In genomic region chr11:22972746-22973526, GRCm38 (mm10) we compare ENCODE assay signal across 8 mouse cellular contexts. TPM values are rescaled to one million over a fixed set of nuclear protein-coding genes. Genes with fewer than 3 reads are reported as not detected.
A peak's percentile ranks its signal among the peaks of the same experiment; 100 is the strongest.
DNase-seq lines count a peak whose midpoint lies in the region; ATAC-seq and TF ChIP-seq lines count a peak whose summit lies in the region.

No protein-coding gene starts in this region.

- WGBS in forebrain, embryonic 13.5 days: 50% methylated on average over 44 of the region's 46 CpGs
- 43% methylated on average over 44 of the region's 46 CpGs for WGBS in neural tube, embryonic 14.5 days

- intact Hi-C loops in heart, postnatal 10 days (cut with DNase I): no loop called here

- peak; percentile 60 for DNase-seq in ES-E14 (ENCODE audit: low read depth, low spot score)
- DNase-seq in cerebellum, adult 11 months: peak; percentile 81
- peak; percentile 84 to 85 for DNase-seq in heart, postnatal 10 days
- peak; percentile 82 to 88 for DNase-seq in kidney, postnatal 4 days
- DNase-seq in lung, adult 18-20 months: peak; percentile 92

- peak overlapping the region; percentile 78 for H3K4me2 ChIP-seq in forebrain, embryonic 13.5 days
- H3K4me2 ChIP-seq in neural tube, embryonic 14.5 days (ENCODE audit: low read depth, low read length): peak overlapping the region; percentile 63

- H3K36me3 ChIP-seq in ES-E14 (ENCODE audit: control insufficient read depth, insufficient read depth, low read length, poor library complexity, severe bottlenecking): peaks cover 10% of the 10 kb centered on the region; the same call in 1 of the 2 replicates
- peaks cover 37% of the 10 kb centered on the region for H3K36me3 ChIP-seq in forebrain, embryonic 13.5 days (ENCODE audit: poor library complexity, severe bottlenecking)
- H3K36me3 ChIP-seq in neural tube, embryonic 14.5 days (ENCODE audit: control insufficient read depth, insufficient read depth, low read length): 0 out of 2 replicates have a peak, but pooled peaks cover 1% of the 10 kb centered on the region
- no peaks in the 10 kb centered on the region for H3K36me3 ChIP-seq in testis, adult 2 months (ENCODE audit: control insufficient read depth, insufficient read depth, low read length)

- H3K27me3 ChIP-seq in forebrain, embryonic 13.5 days: no peaks in the 10 kb centered on the region
- no peaks in the 10 kb centered on the region for H3K27me3 ChIP-seq in neural tube, embryonic 14.5 days (ENCODE audit: control insufficient read depth, insufficient read depth, low read length)
- H3K27me3 ChIP-seq in testis, adult 2 months (ENCODE audit: control insufficient read depth, insufficient read depth, low read length): no peaks in the 10 kb centered on the region

- no peaks in the 10 kb centered on the region for H3K4me1 ChIP-seq in ES-E14 (ENCODE audit: control insufficient read depth in 2 of 2, insufficient read depth in 2 of 2, low read length in 2 of 2, poor library complexity in 1 of 2)
- peaks cover 31% of the 10 kb centered on the region for H3K4me1 ChIP-seq in forebrain, embryonic 13.5 days
- H3K4me1 ChIP-seq in neural tube, embryonic 14.5 days (ENCODE audit: control insufficient read depth, insufficient read depth, low read length): peaks cover 16% of the 10 kb centered on the region; the same call in 1 of the 2 replicates
- peaks cover 11% of the 10 kb centered on the region for H3K4me1 ChIP-seq in testis, adult 2 months (ENCODE audit: control insufficient read depth, insufficient read depth, low read length)

- peak; percentile 72 for ATAC-seq in forebrain, embryonic 13.5 days
- peak; percentile 73 for ATAC-seq in neural tube, embryonic 14.5 days (ENCODE audit: low read depth)

- peak; percentile 85; the same call in 1 of the 2 replicates for TF ChIP-seq POLR2A in testis, adult 2 months (IDR thresholded peaks at IDR 0.05; ENCODE audit: control insufficient read depth, low read depth, low read length)

- in situ Hi-C loops in ES-E14 (cut with MboI; ENCODE audit: low sequenced_read_pairs in 2 of 2, unreplicated experiment in 2 of 2): no loop called here

- TF ChIP-seq CTCF in testis, adult 2 months (IDR thresholded peaks at IDR 0.05; ENCODE audit: control insufficient read depth, insufficient read depth, insufficient replicate concordance, low read depth, low read length): peak; percentile 30; the same call in 1 of the 2 replicates

- H3K9me3 ChIP-seq in ES-E14 (ENCODE audit: control insufficient read depth, insufficient read depth, low read depth, low read length): no peaks in the 10 kb centered on the region; the same call in 1 of the 2 replicates
- H3K9me3 ChIP-seq in forebrain, embryonic 13.5 days (replicated peaks): peaks cover 29% of the 10 kb centered on the region
- H3K9me3 ChIP-seq in neural tube, embryonic 14.5 days (ENCODE audit: control insufficient read depth, low read length): peaks cover 9% of the 10 kb centered on the region; the same call in 1 of the 2 replicates

- peak overlapping the region; percentile 91 for H3K27ac ChIP-seq in ES-E14 (ENCODE audit: insufficient read depth, low read depth, low read length, poor library complexity, severe bottlenecking)
- peak overlapping the region; percentile 52 for H3K27ac ChIP-seq in forebrain, embryonic 13.5 days
- H3K27ac ChIP-seq in neural tube, embryonic 14.5 days (ENCODE audit: low read depth, low read length): peak overlapping the region; percentile 72
- peak overlapping the region; percentile 97 for H3K27ac ChIP-seq in testis, adult 2 months (ENCODE audit: control insufficient read depth, insufficient read depth, low read depth, low read length)

- H3K4me3 ChIP-seq in ES-E14 (ENCODE audit: insufficient read depth in 1 of 2, low read depth in 1 of 2, low read length in 2 of 2, poor library complexity in 1 of 2, severe bottlenecking in 1 of 2): peak overlapping the region; percentile 76 to 80
- H3K4me3 ChIP-seq in forebrain, embryonic 13.5 days: peak overlapping the region; percentile 57
- peak overlapping the region; percentile 56 for H3K4me3 ChIP-seq in neural tube, embryonic 14.5 days (ENCODE audit: low read depth, low read length)
- peak overlapping the region; percentile 94 for H3K4me3 ChIP-seq in testis, adult 2 months (ENCODE audit: control insufficient read depth, low read depth, low read length)

- peak overlapping the region; percentile 80 for H3K9ac ChIP-seq in ES-E14 (ENCODE audit: insufficient read depth, low read depth, low read length, poor library complexity, severe bottlenecking)
- peak overlapping the region; percentile 62 for H3K9ac ChIP-seq in forebrain, embryonic 13.5 days
- peak overlapping the region; percentile 61 for H3K9ac ChIP-seq in neural tube, embryonic 14.5 days (replicated peaks; ENCODE audit: low read depth, low read length)

TF ChIP-seq in ES-E14, 5 proteins besides CTCF, POLR2A, EP300 and RAD21:
- TF ChIP-seq MAFK (IDR thresholded peaks at IDR 0.05; ENCODE audit: insufficient read depth, low read depth, low read length) (peak; percentile 55; the same call in 1 of the 2 replicates), ZNF384 (IDR thresholded peaks at IDR 0.05; ENCODE audit: low read depth, low read length) (no peak), ZC3H11A (IDR thresholded peaks at IDR 0.05; ENCODE audit: borderline replicate concordance, low read depth, low read length) (no peak), CHD2 (IDR thresholded peaks at IDR 0.05; ENCODE audit: low read depth, low read length) (peak; percentile 93), HCFC1 (IDR thresholded peaks at IDR 0.05; ENCODE audit: borderline replicate concordance, insufficient read depth, low read length) (no peak)

RNA-seq across cellular contexts. Expression of gene Zrsr1, which starts 1.1 kb away (rescaled TPM):
- 6.4 and 18.0 TPM in 2 replicates for total RNA-seq in ES-E14 (2012; rRNA removed)
- 5.3 TPM in 2 replicates for polyA plus RNA-seq in forebrain, embryonic 13.5 days (2015; fragmentation: Nextera tagmentation; extraction: Ambion mirVana)
- 10 to 100 TPM in 1 of 2 experiments, 1 to 10 TPM in 1; 8.8 to 10.1 TPM for total RNA-seq in heart, postnatal 10 days (2021)
- 9.1 and 9.8 TPM in 2 replicates for polyA plus RNA-seq in neural tube, embryonic 14.5 days (2014; fragmentation: Nextera tagmentation; extraction: Ambion mirVana)
- 2.1 and 2.6 TPM in 2 replicates for polyA plus RNA-seq in testis, adult 2 months (2012; rRNA removed)

RNA-seq across cellular contexts. Expression of gene Gm28048, which starts 9.0 kb away (rescaled TPM):
- 13.8 and 16.3 TPM in 2 replicates for total RNA-seq in ES-E14 (2012; rRNA removed)
- 3.1 and 3.4 TPM in 2 replicates for polyA plus RNA-seq in forebrain, embryonic 13.5 days (2015; fragmentation: Nextera tagmentation; extraction: Ambion mirVana)
- total RNA-seq in heart, postnatal 10 days (2021): 10 to 100 TPM in 1 of 2 experiments, 1 to 10 TPM in 1; 8.5 to 10.8 TPM
- 1.7 and 5.9 TPM in 2 replicates for polyA plus RNA-seq in neural tube, embryonic 14.5 days (2014; fragmentation: Nextera tagmentation; extraction: Ambion mirVana)
- 0.91 TPM in 1 of 2 replicates, not detected in the other for polyA plus RNA-seq in testis, adult 2 months (2012; rRNA removed)

RNA-seq across cellular contexts. Expression of gene Commd1, which starts 9.2 kb away (rescaled TPM):
- total RNA-seq in ES-E14 (2012; rRNA removed): 83.5 and 106 TPM in 2 replicates
- polyA plus RNA-seq in forebrain, embryonic 13.5 days (2015; fragmentation: Nextera tagmentation; extraction: Ambion mirVana): 303 and 328 TPM in 2 replicates
- total RNA-seq in heart, postnatal 10 days (2021): 100 to 1,000 TPM; 179 to 180 TPM
- polyA plus RNA-seq in neural tube, embryonic 14.5 days (2014; fragmentation: Nextera tagmentation; extraction: Ambion mirVana): 230 and 258 TPM in 2 replicates
- 81.6 and 82.8 TPM in 2 replicates for polyA plus RNA-seq in testis, adult 2 months (2012; rRNA removed)

RNA-seq across cellular contexts. Expression of gene Cct4, which starts 17.4 kb away (rescaled TPM):
- total RNA-seq in ES-E14 (2012; rRNA removed): 329 and 382 TPM in 2 replicates
- polyA plus RNA-seq in forebrain, embryonic 13.5 days (2015; fragmentation: Nextera tagmentation; extraction: Ambion mirVana): 329 and 340 TPM in 2 replicates
- total RNA-seq in heart, postnatal 10 days (2021): 100 to 1,000 TPM; 134 to 139 TPM
- polyA plus RNA-seq in neural tube, embryonic 14.5 days (2014; fragmentation: Nextera tagmentation; extraction: Ambion mirVana): 291 and 314 TPM in 2 replicates
- 193 and 369 TPM in 2 replicates for polyA plus RNA-seq in testis, adult 2 months (2012; rRNA removed)

RNA-seq across cellular contexts. Expression of gene Fam161a, which starts 34.4 kb away (rescaled TPM):
- total RNA-seq in ES-E14 (2012; rRNA removed): 2.7 and 3.7 TPM in 2 replicates
- polyA plus RNA-seq in forebrain, embryonic 13.5 days (2015; fragmentation: Nextera tagmentation; extraction: Ambion mirVana): 3.0 and 3.3 TPM in 2 replicates
- 1 to 10 TPM; 2.0 TPM for total RNA-seq in heart, postnatal 10 days (2021)
- 4.1 and 4.2 TPM in 2 replicates for polyA plus RNA-seq in neural tube, embryonic 14.5 days (2014; fragmentation: Nextera tagmentation; extraction: Ambion mirVana)
- 75.4 and 75.9 TPM in 2 replicates for polyA plus RNA-seq in testis, adult 2 months (2012; rRNA removed)

Comparison
In these comparisons a context has a peak if more than half of its experiments do, and no peak if none do; other contexts are left out.
1. Peak in every context shown above with its lines: DNase-seq, ATAC-seq, H3K4me3 ChIP-seq and H3K27ac ChIP-seq.